Mouse (Mus musculus): Measurements from ENCODE around the gene Atrnl1.
A peak's percentile ranks its signal among the peaks of the same experiment; 100 is the strongest.

GRCm38 (mm10) chr19:57642980-57643379, 32.1 kb downstream of the Atrnl1 start:
- peak; percentile 13; the same call in 1 of the 2 replicates for TF ChIP-seq CTCF (IDR thresholded peaks at IDR 0.05; ENCODE audit: insufficient read depth, low read length)
- TF ChIP-seq POLR2A (IDR thresholded peaks at IDR 0.05; ENCODE audit: borderline replicate concordance, extremely low read depth, low read depth, low read length), result no peak
